Mouse (Mus musculus): ENCODE results near the gene Mylpf.

- peak; percentile 95 for TF ChIP-seq CTCF (conservative IDR thresholded peaks at IDR 0.05; ENCODE audit: insufficient read depth, insufficient read length, low read depth, low read length)
- no peak for TF ChIP-seq POLR2A (IDR thresholded peaks at IDR 0.05; ENCODE audit: low read depth, low read length)
These were observed 20.1 kb downstream of the Mylpf start for GRCm38 (mm10) chr7:127228615-127229303.
